Mouse (Mus musculus) neural tube, embryonic 12.5 days (tissue): Measurements from ENCODE around the gene Smim22. TPM values are rescaled to one million over a fixed set of nuclear protein-coding genes. Genes with fewer than 3 reads are reported as not detected.

Source experiments
- ATAC-seq: fragments of 200-750 bp; cut with Nextera tagmentation; 2 replicates; pipeline ENCODE4 v1.8.0; 2017; ENCODE audit warnings: low read depth, mild to moderate bottlenecking, moderate TSS enrichment, moderate library complexity; ENCODE audit not compliant: low FRiP score
- H3K27ac ChIP-seq: fragments of 300-500 bp; sonication (generic); 2 replicates; pipeline ENCODE4 v1.5.1; 2016
- H3K27me3 ChIP-seq: fragments of 300-500 bp; sonication (generic); replicated peaks from 2 replicates; pipeline ENCODE4 v1.6.1; 2016; ENCODE audit warnings: mild to moderate bottlenecking
- H3K36me3 ChIP-seq: fragments of 300-500 bp; sonication (generic); 2 replicates; pipeline ENCODE4 v1.6.1; 2016; ENCODE audit warnings: mild to moderate bottlenecking
- H3K4me1 ChIP-seq: fragments of 300-500 bp; sonication (generic); 2 replicates; pipeline ENCODE4 v1.6.1; 2016
- H3K4me2 ChIP-seq: fragments of 300-500 bp; sonication (generic); replicated peaks from 2 replicates; pipeline ENCODE4 v1.6.1; 2016; ENCODE audit warnings: mild to moderate bottlenecking
- H3K4me3 ChIP-seq: fragments of 300-500 bp; sonication (generic); 2 replicates; pipeline ENCODE4 v1.5.1; 2016
- H3K9ac ChIP-seq: fragments of 300-500 bp; sonication (generic); 2 replicates; pipeline ENCODE4 v1.6.1; 2016; ENCODE audit warnings: mild to moderate bottlenecking
- H3K9me3 ChIP-seq: fragments of 300-500 bp; sonication (generic); 2 replicates; pipeline ENCODE4 v1.6.1; 2016; ENCODE audit warnings: mild to moderate bottlenecking
- WGBS: fragments of 180-500 bp; shearing (Covaris S2); methylation state at CpG from one replicate; pipeline ENCODE4 v1.1.7; 2016; 5-methylcytosine and 5-hydroxymethylcytosine counted together
- polyA plus RNA-seq: library from polyadenylated mRNA; unstranded; fragments of >200 nt; fragmentation: Nextera tagmentation; extraction: Ambion mirVana; gene quantifications from 2 replicates; pipeline ENCODE4 v1.2.1, GENCODE M21; 2016

Gene Smim22
- polyA plus RNA-seq, 1 experiment from 2014 or later, result not detected

DNA sequence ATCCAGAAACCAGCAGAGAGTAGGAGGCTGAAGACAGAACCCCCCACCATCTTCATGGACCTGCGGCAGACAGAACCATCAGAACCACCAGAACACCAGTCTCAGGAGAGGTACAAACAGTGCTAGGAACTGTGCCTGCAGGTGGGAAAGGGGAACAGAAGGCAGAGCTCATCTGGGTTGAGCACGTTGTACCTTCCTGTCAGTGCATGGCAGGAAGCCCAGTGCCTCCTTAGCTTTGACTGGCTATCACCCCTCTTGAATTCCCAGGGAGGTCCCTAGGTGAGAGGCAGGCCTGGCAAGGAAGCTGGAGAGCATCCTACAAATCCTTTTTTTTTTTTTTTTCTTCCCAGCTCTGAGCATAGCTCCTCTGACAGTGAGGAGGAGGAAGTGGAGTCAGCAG lies 30.9 kb upstream of the Smim22 start:
- Histone ChIP-seq H3K27ac (no peak overlapping the region), H3K9ac (no peak overlapping the region), H3K27me3 (no peaks in the 10 kb centered on the region), H3K4me2 (no peak overlapping the region), H3K4me1 (no peaks in the 10 kb centered on the region), H3K4me3 (no peak overlapping the region), H3K36me3 (no peaks in the 10 kb centered on the region; the same call in 1 of the 2 replicates), H3K9me3 (no peaks in the 10 kb centered on the region)
- ATAC-seq, result no peak
- 81% methylated on average over 2 of the region's 2 CpGs for WGBS

GRCm38 (mm10) chr16:4978275-4979051 lies 28.6 kb upstream of the Smim22 start:
- H3K27ac ChIP-seq, result no peak overlapping the region
- ATAC-seq, result no peak
- no peaks in the 10 kb centered on the region for H3K27me3 ChIP-seq
- 71% methylated on average over 5 of the region's 5 CpGs for WGBS
- H3K4me2 ChIP-seq, result no peak overlapping the region
- no peaks in the 10 kb centered on the region for H3K4me1 ChIP-seq
- H3K9ac ChIP-seq, result no peak overlapping the region
- H3K36me3 ChIP-seq, result no peaks in the 10 kb centered on the region
- no peak overlapping the region for H3K4me3 ChIP-seq
- H3K9me3 ChIP-seq, result no peaks in the 10 kb centered on the region

GRCm38 (mm10) chr16:4979755-4980380 lies 27.2 kb upstream of the Smim22 start:
- Histone ChIP-seq H3K9ac (no peak overlapping the region), H3K9me3 (no peaks in the 10 kb centered on the region), H3K4me2 (no peak overlapping the region), H3K27ac (no peak overlapping the region), H3K4me1 (no peaks in the 10 kb centered on the region), H3K27me3 (no peaks in the 10 kb centered on the region), H3K4me3 (no peak overlapping the region), H3K36me3 (no peaks in the 10 kb centered on the region)
- WGBS, result 70% methylated on average over 4 of the region's 4 CpGs
- no peak for ATAC-seq

- Histone ChIP-seq H3K27ac (no peak overlapping the region), H3K4me2 (no peak overlapping the region), H3K36me3 (no peaks in the 10 kb centered on the region), H3K9ac (no peak overlapping the region), H3K27me3 (no peaks in the 10 kb centered on the region), H3K4me1 (no peaks in the 10 kb centered on the region), H3K9me3 (no peaks in the 10 kb centered on the region), H3K4me3 (no peak overlapping the region)
- ATAC-seq, result no peak
- 94% methylated on average over 12 of the region's 12 CpGs for WGBS
Observed at GRCm38 (mm10) chr16:4984717-4985116, 22.4 kb upstream of the Smim22 start.

- Histone ChIP-seq H3K36me3 (no peaks in the 10 kb centered on the region), H3K9ac (no peak overlapping the region), H3K27me3 (no peaks in the 10 kb centered on the region), H3K4me1 (no peaks in the 10 kb centered on the region), H3K4me3 (no peak overlapping the region), H3K9me3 (no peaks in the 10 kb centered on the region), H3K4me2 (no peak overlapping the region), H3K27ac (no peak overlapping the region)
- ATAC-seq, result no peak
- WGBS, result 84% methylated on average over 4 of the region's 4 CpGs
Observed at GRCm38 (mm10) chr16:4993276-4993675, 13.8 kb upstream of the Smim22 start.

DNA sequence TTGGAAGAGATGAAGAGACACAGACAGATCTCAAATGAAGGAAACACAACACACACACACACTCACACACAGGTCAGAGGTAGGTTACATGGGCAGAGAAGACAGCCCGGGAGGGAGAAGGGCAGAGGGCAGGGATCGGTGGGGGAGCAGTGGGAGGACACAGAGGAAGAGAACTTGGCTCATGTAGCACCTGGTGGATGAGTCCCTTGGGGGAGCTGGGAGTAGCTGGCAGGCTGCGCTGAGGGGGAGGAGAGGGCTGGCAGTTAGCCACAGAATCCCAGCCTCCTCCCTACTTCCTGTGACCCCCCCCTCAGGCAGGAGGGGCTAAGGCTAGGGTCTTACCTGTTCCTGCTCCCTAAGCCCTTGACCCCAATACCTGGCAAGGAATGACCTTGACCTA lies 9.5 kb upstream of the Smim22 start, which contains the start of gene Sept12:
Gene Sept12 (minus strand): TSS at position 300 of the 400 bp plus-strand sequence.
- Histone ChIP-seq H3K9ac (no peak within 1 kb of the TSS), H3K36me3 (no peaks in the 10 kb centered on the region), H3K27ac (no peak within 1 kb of the TSS), H3K4me1 (no peaks in the 10 kb centered on the region), H3K4me3 (no peak within 1 kb of the TSS), H3K27me3 (no peaks in the 10 kb centered on the region), H3K4me2 (no peak within 1 kb of the TSS), H3K9me3 (no peaks in the 10 kb centered on the region)
- 65% methylated on average over 3 of the region's 3 CpGs for WGBS
- ATAC-seq, result no peak

GRCm38 (mm10) chr16:4998984-4999383 lies 8.1 kb upstream of the Smim22 start:
- no peak overlapping the region for H3K4me3 ChIP-seq
- H3K36me3 ChIP-seq, result no peaks in the 10 kb centered on the region
- no peaks in the 10 kb centered on the region for H3K27me3 ChIP-seq
- no peak overlapping the region for H3K9ac ChIP-seq
- WGBS, result 71% methylated on average over 1 of the region's 1 CpGs
- H3K27ac ChIP-seq, result no peak overlapping the region
- no peak for ATAC-seq
- H3K4me1 ChIP-seq, result no peaks in the 10 kb centered on the region
- H3K4me2 ChIP-seq, result no peak overlapping the region
- H3K9me3 ChIP-seq, result no peaks in the 10 kb centered on the region

DNA sequence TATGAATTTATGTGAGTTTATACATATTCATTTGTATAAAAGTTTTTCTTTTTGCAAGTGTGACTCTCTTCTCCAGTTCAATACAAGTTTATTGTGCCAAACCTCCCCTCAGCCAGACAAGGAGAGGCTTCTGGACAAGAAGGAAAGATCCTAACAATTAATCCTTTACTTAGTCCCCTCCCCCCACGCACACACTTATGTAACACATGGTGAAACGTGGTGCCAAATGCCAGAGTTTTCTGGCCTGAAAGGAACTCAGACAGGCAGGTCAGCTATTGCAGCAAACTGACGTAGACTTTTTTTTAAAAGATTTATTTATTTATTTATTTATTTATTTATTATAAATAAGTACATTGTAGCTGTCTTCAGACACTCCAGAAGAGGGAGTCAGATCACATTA lies 6.5 kb upstream of the Smim22 start:
- H3K4me3 ChIP-seq, result no peak overlapping the region
- H3K27ac ChIP-seq, result no peak overlapping the region
- no peaks in the 10 kb centered on the region for H3K4me1 ChIP-seq
- no peak for ATAC-seq
- 71% methylated on average over 3 of the region's 3 CpGs for WGBS
- H3K4me2 ChIP-seq, result no peak overlapping the region
- H3K36me3 ChIP-seq, result no peaks in the 10 kb centered on the region
- H3K9ac ChIP-seq, result no peak overlapping the region
- H3K27me3 ChIP-seq, result no peaks in the 10 kb centered on the region
- no peaks in the 10 kb centered on the region for H3K9me3 ChIP-seq

DNA sequence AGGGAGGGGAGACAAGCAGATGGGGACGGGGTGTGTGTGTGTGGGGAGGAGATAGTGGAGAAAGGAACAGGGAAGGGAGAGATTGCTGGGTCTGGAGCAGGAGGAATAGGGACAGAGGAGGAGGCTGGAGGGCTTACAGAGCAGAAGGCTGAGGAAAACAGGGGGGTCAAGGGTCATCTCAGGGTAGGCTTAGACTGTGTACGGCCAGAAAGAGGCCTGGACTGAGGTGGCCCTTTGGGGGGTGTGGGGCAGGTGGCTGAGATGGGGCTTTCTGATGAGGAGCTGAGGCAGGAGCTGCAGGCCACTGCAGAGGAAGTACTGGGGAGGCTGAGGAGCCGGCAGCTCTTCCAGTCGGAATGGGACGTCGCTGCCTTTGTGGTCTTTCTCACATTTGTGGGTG lies 404 bp downstream of the Smim22 start:
- 50% methylated on average over 6 of the region's 6 CpGs for WGBS
- Histone ChIP-seq H3K4me3 (no peak overlapping the region), H3K4me2 (no peak overlapping the region), H3K27ac (no peak overlapping the region), H3K9ac (no peak overlapping the region), H3K4me1 (peaks cover 8% of the 10 kb centered on the region), H3K27me3 (no peaks in the 10 kb centered on the region), H3K9me3 (no peaks in the 10 kb centered on the region), H3K36me3 (peaks cover 12% of the 10 kb centered on the region)
- ATAC-seq, result no peak

- WGBS, result 86% methylated on average over 12 of the region's 12 CpGs
- H3K4me3 ChIP-seq, result no peak overlapping the region
- no peak for ATAC-seq
- peaks cover 14% of the 10 kb centered on the region for H3K4me1 ChIP-seq
- H3K9ac ChIP-seq, result no peak overlapping the region
- no peak overlapping the region for H3K4me2 ChIP-seq
- H3K27me3 ChIP-seq, result no peaks in the 10 kb centered on the region
- peaks cover 12% of the 10 kb centered on the region for H3K36me3 ChIP-seq
- H3K9me3 ChIP-seq, result no peaks in the 10 kb centered on the region
- no peak overlapping the region for H3K27ac ChIP-seq
Observed at GRCm38 (mm10) chr16:5008076-5008475, 988 bp downstream of the Smim22 start.

DNA sequence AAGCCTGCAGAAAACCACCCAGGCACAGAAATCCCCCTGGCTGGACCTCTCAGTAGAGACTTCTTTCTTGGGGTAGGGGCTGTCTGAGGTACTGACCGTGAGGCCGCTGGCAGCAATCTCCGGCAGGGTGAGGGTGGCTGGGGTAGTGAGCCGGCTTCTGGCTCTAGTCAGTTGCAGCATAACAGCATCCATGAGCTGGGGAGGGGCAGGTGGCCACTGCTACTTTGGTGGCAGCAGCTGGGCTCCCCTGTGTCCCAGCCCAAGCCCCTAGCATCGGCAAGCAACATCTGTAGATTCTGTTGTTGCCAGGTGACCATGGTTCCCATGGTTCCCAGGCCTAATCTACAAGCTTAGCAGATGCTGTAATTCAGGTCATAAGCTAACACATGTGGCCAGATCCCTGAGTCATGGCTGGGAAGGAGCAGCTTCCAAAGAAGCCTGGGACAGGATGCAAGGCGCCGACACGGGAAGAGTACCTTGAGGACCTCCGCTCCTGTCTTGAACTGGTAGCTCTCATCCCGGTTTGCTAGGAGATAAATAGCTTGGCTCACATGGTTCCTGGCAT lies 3.4 kb downstream of the Smim22 start:
- H3K27ac ChIP-seq, result no peak overlapping the region
- H3K4me3 ChIP-seq, result no peak overlapping the region
- peaks cover 14% of the 10 kb centered on the region for H3K4me1 ChIP-seq
- H3K9me3 ChIP-seq, result no peaks in the 10 kb centered on the region
- no peak for ATAC-seq
- WGBS, result 90% methylated on average over 10 of the region's 10 CpGs
- no peak overlapping the region for H3K4me2 ChIP-seq
- H3K27me3 ChIP-seq, result no peaks in the 10 kb centered on the region
- no peak overlapping the region for H3K9ac ChIP-seq
- H3K36me3 ChIP-seq, result peaks cover 23% of the 10 kb centered on the region

- Histone ChIP-seq H3K9ac (no peak overlapping the region), H3K36me3 (peaks cover 32% of the 10 kb centered on the region)
- 91% methylated on average over 7 of the region's 7 CpGs for WGBS
Observed at GRCm38 (mm10) chr16:5011285-5011684, 4.2 kb downstream of the Smim22 start.

More at GRCm38 (mm10) chr16:5011285-5011684, 4.2 kb downstream of the Smim22 start:
- H3K4me1 ChIP-seq, result peaks cover 14% of the 10 kb centered on the region
- ATAC-seq, result no peak
- H3K27me3 ChIP-seq, result no peaks in the 10 kb centered on the region
- H3K4me2 ChIP-seq, result no peak overlapping the region
- no peak overlapping the region for H3K27ac ChIP-seq
- H3K9me3 ChIP-seq, result no peaks in the 10 kb centered on the region
- no peak overlapping the region for H3K4me3 ChIP-seq
